Mouse (Mus musculus) ES-E14 (cell line): ENCODE measurements around the gene Ripor2.

Experiments used
- CHD2 ChIP-seq: IDR thresholded peaks from 2 replicates; pipeline ENCODE4 v1.6.1; 2014; ENCODE audit warnings: mild to moderate bottlenecking, low read depth, low read length, inconsistent platforms
- HCFC1 ChIP-seq: IDR thresholded peaks from 2 replicates; pipeline ENCODE4 v1.6.1; 2012; ENCODE audit warnings: low read length, inconsistent platforms, borderline replicate concordance; ENCODE audit not compliant: insufficient read depth
- MAFK ChIP-seq: IDR thresholded peaks from 2 replicates; pipeline ENCODE4 v1.6.1; 2014; ENCODE audit warnings: mild to moderate bottlenecking, low read depth, low read length, inconsistent platforms; ENCODE audit not compliant: insufficient read depth
- ZC3H11A ChIP-seq: IDR thresholded peaks from 2 replicates; pipeline ENCODE4 v1.6.1; 2012; ENCODE audit warnings: low read depth, mild to moderate bottlenecking, inconsistent platforms, low read length, borderline replicate concordance
- ZNF384 ChIP-seq: IDR thresholded peaks from 2 replicates; pipeline ENCODE4 v1.6.1; 2012; ENCODE audit warnings: low read depth, low read length, inconsistent platforms

DNA sequence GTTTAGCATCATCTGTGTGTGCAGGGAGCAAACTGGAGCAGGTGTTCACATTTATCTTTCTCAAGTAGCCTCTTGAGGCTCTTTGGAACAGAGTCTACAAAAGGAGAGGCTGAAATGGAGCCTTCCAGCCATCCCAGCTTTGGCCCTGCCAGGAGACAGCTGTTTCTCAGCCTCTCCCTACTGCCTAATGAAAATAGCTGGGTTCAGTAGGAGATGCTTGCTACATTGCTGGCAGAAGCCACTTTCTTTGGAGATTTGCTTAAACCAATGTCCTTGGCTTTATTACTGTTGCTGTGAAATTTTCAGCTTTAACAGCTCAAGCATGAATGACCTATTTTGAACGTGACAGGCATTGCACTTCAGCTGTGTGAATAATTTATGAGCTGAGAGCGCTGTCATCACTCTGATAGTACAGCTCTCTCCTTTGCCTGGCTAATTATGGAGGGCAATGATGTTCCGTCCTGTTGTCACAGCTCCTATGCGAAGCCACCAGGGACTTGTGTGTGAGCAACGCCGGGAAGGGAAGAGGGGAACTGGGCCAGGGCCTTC is 47.2 kb downstream of the Ripor2 start:
- TF ChIP-seq ZNF384 = no peak
- no peak for TF ChIP-seq HCFC1
- TF ChIP-seq CHD2 = no peak
- TF ChIP-seq MAFK = no peak
- TF ChIP-seq ZC3H11A = no peak
